Mouse (Mus musculus): ENCODE results near the gene Gja3. TPM values are rescaled to one million over a fixed set of nuclear protein-coding genes. Genes with fewer than 3 reads are reported as not detected.
"Not testable (repeated sequence)": the region's sequence is repeated elsewhere in the genome, so short reads cannot be mapped to it uniquely, and the experiment has no call there.

The Gja3 gene
- polyA plus RNA-seq, 2 experiments: not detected

- no peak for DNase-seq (ENCODE audit: low read depth in 3 of 3, low spot score in 3 of 3)
- H3K4me1 ChIP-seq (replicated peaks; ENCODE audit: control insufficient read depth in 2 of 2, insufficient read depth in 2 of 2, low read length in 1 of 2): no peaks in the 10 kb centered on the region
- H3K4me3 ChIP-seq (ENCODE audit: insufficient read depth in 1 of 2, low read depth in 2 of 2, low read length in 2 of 2): no peak overlapping the region
- H3K27me3 ChIP-seq (ENCODE audit: control insufficient read depth, insufficient read depth, low read length): no peaks in the 10 kb centered on the region
- H3K4me2 ChIP-seq (ENCODE audit: low read depth): no peak overlapping the region
- ATAC-seq (ENCODE audit: insufficient read depth): no peak
- H3K36me3 ChIP-seq (replicated peaks; ENCODE audit: control insufficient read depth, insufficient read depth, low read depth): no peaks in the 10 kb centered on the region
- no peaks in the 10 kb centered on the region for H3K9me3 ChIP-seq (ENCODE audit: control insufficient read depth, low read length)
- H3K9ac ChIP-seq (replicated peaks): no peak overlapping the region
- no peak overlapping the region for H3K27ac ChIP-seq
- TF ChIP-seq EP300 (IDR thresholded peaks at IDR 0.05; ENCODE audit: low read depth) (no peak), CTCF (IDR thresholded peaks at IDR 0.05; ENCODE audit: low read depth) (peak; percentile 27; the same call in 1 of the 2 replicates)
- WGBS (ENCODE audit: insufficient replicate concordance): 64% methylated on average over 6 of the region's 6 CpGs
Observed at GRCm38 (mm10) chr14:57075537-57075936, 17.6 kb upstream of the Gja3 start.

- not testable (repeated sequence) for H3K4me2 ChIP-seq (ENCODE audit: low read depth); H3K9me3 ChIP-seq (ENCODE audit: control insufficient read depth, low read length); H3K4me1 ChIP-seq (replicated peaks; ENCODE audit: control insufficient read depth in 2 of 2, insufficient read depth in 2 of 2, low read length in 1 of 2); ATAC-seq (ENCODE audit: insufficient read depth); H3K4me3 ChIP-seq (ENCODE audit: insufficient read depth in 1 of 2, low read depth in 2 of 2, low read length in 2 of 2); H3K27me3 ChIP-seq (ENCODE audit: control insufficient read depth, insufficient read depth, low read length); H3K9ac ChIP-seq (replicated peaks); H3K36me3 ChIP-seq (replicated peaks; ENCODE audit: control insufficient read depth, insufficient read depth, low read depth); H3K27ac ChIP-seq
- peak; percentile 81 for TF ChIP-seq CTCF (IDR thresholded peaks at IDR 0.05; ENCODE audit: low read depth)
- DNase-seq (ENCODE audit: low read depth in 3 of 3, low spot score in 3 of 3): peak; percentile 11 to 20 (median 12)
- WGBS (ENCODE audit: insufficient replicate concordance): 0% methylated on average over 2 of the region's 2 CpGs
Observed at GRCm38 (mm10) chr14:57069906-57070305, 12.0 kb upstream of the Gja3 start.

GRCm38 (mm10) chr14:57066053-57066452, 8.2 kb upstream of the Gja3 start:
- H3K27ac ChIP-seq: no peak overlapping the region
- DNase-seq (ENCODE audit: low read depth in 3 of 3, low spot score in 3 of 3): no peak
- ATAC-seq (ENCODE audit: insufficient read depth): no peak
- H3K4me3 ChIP-seq (ENCODE audit: insufficient read depth in 1 of 2, low read depth in 2 of 2, low read length in 2 of 2): no peak overlapping the region
- no peak overlapping the region for H3K4me2 ChIP-seq (ENCODE audit: low read depth)
- no peaks in the 10 kb centered on the region for H3K4me1 ChIP-seq (replicated peaks; ENCODE audit: control insufficient read depth in 2 of 2, insufficient read depth in 2 of 2, low read length in 1 of 2)
- no peak for TF ChIP-seq EP300 (IDR thresholded peaks at IDR 0.05; ENCODE audit: low read depth)
- TF ChIP-seq CTCF (IDR thresholded peaks at IDR 0.05; ENCODE audit: low read depth): no peak
- no peaks in the 10 kb centered on the region for H3K27me3 ChIP-seq (ENCODE audit: control insufficient read depth, insufficient read depth, low read length)
- no peak overlapping the region for H3K9ac ChIP-seq (replicated peaks)
- no peaks in the 10 kb centered on the region for H3K9me3 ChIP-seq (ENCODE audit: control insufficient read depth, low read length)
- H3K36me3 ChIP-seq (replicated peaks; ENCODE audit: control insufficient read depth, insufficient read depth, low read depth): no peaks in the 10 kb centered on the region

- DNase-seq (ENCODE audit: low read depth in 3 of 3, low spot score in 3 of 3): peak; percentile 16 to 32 (median 26)
- WGBS (ENCODE audit: insufficient replicate concordance): 0% methylated on average over 1 of the region's 1 CpGs
- not testable (repeated sequence) for H3K27ac ChIP-seq; H3K4me1 ChIP-seq (replicated peaks; ENCODE audit: control insufficient read depth in 2 of 2, insufficient read depth in 2 of 2, low read length in 1 of 2); ATAC-seq (ENCODE audit: insufficient read depth); H3K9ac ChIP-seq (replicated peaks); H3K9me3 ChIP-seq (ENCODE audit: control insufficient read depth, low read length); H3K4me2 ChIP-seq (ENCODE audit: low read depth); H3K4me3 ChIP-seq (ENCODE audit: insufficient read depth in 1 of 2, low read depth in 2 of 2, low read length in 2 of 2); H3K36me3 ChIP-seq (replicated peaks; ENCODE audit: control insufficient read depth, insufficient read depth, low read depth)
- peaks cover 38% of the 10 kb centered on the region for H3K27me3 ChIP-seq (ENCODE audit: control insufficient read depth, insufficient read depth, low read length)
- peak; percentile 81 for TF ChIP-seq CTCF (IDR thresholded peaks at IDR 0.05; ENCODE audit: low read depth)
Observed at GRCm38 (mm10) chr14:57060052-57060451, 2.2 kb upstream of the Gja3 start.

- H3K4me3 ChIP-seq (ENCODE audit: insufficient read depth in 1 of 2, low read depth in 2 of 2, low read length in 2 of 2): peak overlapping the region in 1 of 2 experiments; percentile 25; a peak in 1 of 4 replicates
- no peak overlapping the region for H3K27ac ChIP-seq
- no peak for DNase-seq (ENCODE audit: low read depth in 3 of 3, low spot score in 3 of 3)
- no peaks in the 10 kb centered on the region for H3K9me3 ChIP-seq (ENCODE audit: control insufficient read depth, low read length)
- peaks cover 38% of the 10 kb centered on the region for H3K27me3 ChIP-seq (ENCODE audit: control insufficient read depth, insufficient read depth, low read length)
- ATAC-seq (ENCODE audit: insufficient read depth): no peak
- no peaks in the 10 kb centered on the region for H3K36me3 ChIP-seq (replicated peaks; ENCODE audit: control insufficient read depth, insufficient read depth, low read depth)
- no peak overlapping the region for H3K9ac ChIP-seq (replicated peaks)
- no peak for TF ChIP-seq EP300 (IDR thresholded peaks at IDR 0.05; ENCODE audit: low read depth)
- TF ChIP-seq CTCF (IDR thresholded peaks at IDR 0.05; ENCODE audit: low read depth): no peak
- no peaks in the 10 kb centered on the region for H3K4me1 ChIP-seq (replicated peaks; ENCODE audit: control insufficient read depth in 2 of 2, insufficient read depth in 2 of 2, low read length in 1 of 2)
- 3% methylated on average over 19 of the region's 19 CpGs for WGBS (ENCODE audit: insufficient replicate concordance)
- peak overlapping the region; percentile 25 for H3K4me2 ChIP-seq (ENCODE audit: low read depth)
Observed at GRCm38 (mm10) chr14:57057204-57057562, 717 bp downstream of the Gja3 start.

GRCm38 (mm10) chr14:57052713-57053112, 5.2 kb downstream of the Gja3 start:
- ATAC-seq (ENCODE audit: insufficient read depth): no peak

More at GRCm38 (mm10) chr14:57052713-57053112, 5.2 kb downstream of the Gja3 start:
- Histone ChIP-seq H3K4me1 (replicated peaks; ENCODE audit: control insufficient read depth in 2 of 2, insufficient read depth in 2 of 2, low read length in 1 of 2) (no peaks in the 10 kb centered on the region), H3K36me3 (replicated peaks; ENCODE audit: control insufficient read depth, insufficient read depth, low read depth) (no peaks in the 10 kb centered on the region), H3K4me3 (ENCODE audit: insufficient read depth in 1 of 2, low read depth in 2 of 2, low read length in 2 of 2) (no peak overlapping the region), H3K27me3 (ENCODE audit: control insufficient read depth, insufficient read depth, low read length) (peaks cover 20% of the 10 kb centered on the region), H3K4me2 (ENCODE audit: low read depth) (no peak overlapping the region), H3K9me3 (ENCODE audit: control insufficient read depth, low read length) (no peaks in the 10 kb centered on the region), H3K9ac (replicated peaks) (no peak overlapping the region), H3K27ac (no peak overlapping the region)
- TF ChIP-seq EP300 (IDR thresholded peaks at IDR 0.05; ENCODE audit: low read depth) (no peak), CTCF (IDR thresholded peaks at IDR 0.05; ENCODE audit: low read depth) (no peak)
- DNase-seq (ENCODE audit: low read depth in 3 of 3, low spot score in 3 of 3): no peak
- 41% methylated on average over 6 of the region's 6 CpGs for WGBS (ENCODE audit: insufficient replicate concordance)
